Mouse (Mus musculus) layer of hippocampus, adult 18-20 months (tissue): ENCODE results near the gene Kcnn1. TPM values are rescaled to one million over a fixed set of nuclear protein-coding genes. Genes with fewer than 3 reads are reported as not detected.
A peak's percentile ranks its signal among the peaks of the same experiment; 100 is the strongest.
"Not testable (repeated sequence)": the region's sequence is repeated elsewhere in the genome, so short reads cannot be mapped to it uniquely, and the experiment has no call there.

Source experiments
- DNase-seq, 2 experiments: peaks; one replicate each; pipeline ENCODE4 v3.0.0; 2022; ENCODE audit warnings: low spot score in 2 of 2
- long read RNA-seq: library from polyadenylated mRNA; stranded (forward); transcript quantifications from one replicate; pipeline ENCODE4 v2.0.0, GENCODE M21; 2021
- total RNA-seq, 2 experiments: library from RNA; stranded (reverse); gene quantifications; 2 replicates each; pipeline ENCODE4 v1.2.3; 2021

Gene Kcnn1
- total RNA-seq = 10 to 100 TPM; 19.0 to 20.8 TPM
- long read RNA-seq, partial matches to known transcripts = 6 of 33 reads
- long read RNA-seq, other reads (novel, unspliced or antisense) = 27 of 33 reads

- DNase-seq = no peak
Observed at GRCm38 (mm10) chr8:70862824-70863641, at the start of gene Kcnn1. Gene Kcnn1, minus strand, starts transcription at chr8:70863258.

DNA sequence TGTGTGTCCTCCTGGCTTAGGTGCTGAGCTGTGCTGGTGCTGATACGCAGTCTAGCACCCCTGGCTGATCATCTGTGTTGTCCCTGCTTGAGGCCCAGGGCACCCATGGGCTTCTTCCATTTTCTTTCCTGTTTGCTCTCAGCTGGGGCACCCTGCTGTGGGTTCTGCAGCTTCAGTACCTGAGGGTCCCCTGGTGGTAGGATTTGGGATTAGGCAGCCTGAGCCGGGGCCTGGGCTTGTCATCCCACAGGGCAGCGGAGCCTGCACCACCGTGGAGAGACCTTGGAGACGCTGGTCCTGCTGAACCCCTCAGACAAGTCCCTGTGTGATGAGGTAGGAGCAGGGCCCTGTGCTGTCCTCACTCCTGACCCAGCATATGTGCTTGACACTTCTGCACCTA lies 48.5 kb upstream of the Kcnn1 start:
- DNase-seq = no peak

DNA sequence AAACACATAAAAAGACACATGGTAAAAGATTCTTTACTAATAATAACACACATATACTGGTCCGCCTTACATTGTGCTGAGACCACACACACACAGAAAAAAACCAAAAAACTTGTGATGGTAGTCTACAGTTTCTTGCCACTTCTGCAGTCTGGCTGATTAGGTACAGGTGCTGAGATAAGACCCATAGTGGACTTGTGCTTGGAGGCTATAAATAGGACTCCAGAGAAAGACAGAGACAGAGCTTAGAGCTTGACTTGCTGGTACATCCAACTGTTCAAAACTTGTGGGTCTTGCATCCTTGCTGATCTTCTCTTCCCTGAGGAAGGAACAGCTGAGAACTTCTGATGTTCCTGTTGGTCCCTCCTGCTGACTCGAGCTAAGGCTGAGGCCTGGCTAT lies 44.5 kb upstream of the Kcnn1 start:
- no peak for DNase-seq

GRCm38 (mm10) chr8:70905831-70906736 lies 43.0 kb upstream of the Kcnn1 start, which contains the start of gene Map1s:
Gene Map1s, plus strand, starts transcription at chr8:70905932.
- DNase-seq = peak; percentile 78 to 83

GRCm38 (mm10) chr8:70905463-70905830 lies 42.4 kb upstream of the Kcnn1 start:
- no peak for DNase-seq

DNA sequence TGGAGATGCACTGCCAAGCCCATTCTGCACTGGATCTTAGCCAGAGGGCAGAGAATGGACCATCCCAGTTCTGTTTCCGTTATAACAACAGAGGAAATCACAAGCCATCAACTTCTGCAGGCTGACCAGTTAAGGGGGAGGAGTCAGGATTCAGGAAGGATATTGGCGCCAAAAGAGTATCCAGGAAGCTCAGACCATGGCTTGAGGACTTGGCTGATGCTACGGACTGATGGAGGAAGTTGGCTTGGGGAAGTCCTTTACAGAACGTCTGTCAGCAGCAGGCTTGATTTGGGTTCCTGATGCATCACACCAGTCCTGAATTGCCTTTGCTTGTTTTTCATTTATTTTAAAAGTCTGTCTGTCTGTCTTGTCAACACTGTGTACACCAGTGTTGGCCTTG lies 41.5 kb upstream of the Kcnn1 start:
- no peak for DNase-seq

- DNase-seq = no peak
Observed at GRCm38 (mm10) chr8:70903582-70903981, 40.5 kb upstream of the Kcnn1 start.

DNA sequence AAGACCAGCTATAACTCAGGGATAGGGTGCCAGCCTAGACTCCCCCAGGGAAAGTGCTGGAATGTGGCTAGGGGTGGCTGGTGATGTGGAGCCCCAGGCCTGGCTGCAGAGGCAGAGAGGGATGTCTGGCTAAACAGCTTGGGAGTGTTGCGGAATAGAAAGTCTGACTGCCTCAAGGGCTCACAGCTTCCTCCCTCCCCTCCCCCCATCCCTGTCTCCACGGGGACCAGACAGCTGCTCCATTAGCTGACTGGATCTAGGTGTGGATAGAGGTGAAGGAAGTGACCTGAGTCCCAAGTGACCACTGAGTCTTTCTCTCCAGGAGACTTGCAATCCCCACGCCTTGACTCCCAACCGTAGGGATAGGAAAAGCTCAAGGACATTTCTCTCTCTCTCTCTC lies 40.1 kb upstream of the Kcnn1 start:
- DNase-seq = no peak

DNA sequence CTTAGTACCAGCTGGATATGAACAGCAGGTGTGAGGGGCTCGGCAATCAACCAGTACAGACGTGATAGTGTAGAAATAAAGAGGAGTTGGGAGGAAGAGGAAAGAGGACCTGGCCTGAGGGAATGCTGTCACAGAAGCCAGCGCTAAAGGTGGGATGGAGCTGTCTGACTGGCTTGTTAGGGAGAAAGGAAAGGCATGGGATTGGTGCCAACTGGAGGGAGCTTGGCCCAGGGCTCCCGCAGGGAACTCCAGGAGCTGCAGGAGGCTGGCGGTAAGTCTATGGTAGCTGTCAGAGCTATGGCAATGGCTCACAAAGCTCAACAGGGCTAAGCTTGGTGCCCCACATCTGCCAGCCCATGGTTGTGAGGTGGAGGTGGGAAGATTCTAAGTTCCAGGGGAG lies 39.2 kb upstream of the Kcnn1 start:
- no peak for DNase-seq

DNA sequence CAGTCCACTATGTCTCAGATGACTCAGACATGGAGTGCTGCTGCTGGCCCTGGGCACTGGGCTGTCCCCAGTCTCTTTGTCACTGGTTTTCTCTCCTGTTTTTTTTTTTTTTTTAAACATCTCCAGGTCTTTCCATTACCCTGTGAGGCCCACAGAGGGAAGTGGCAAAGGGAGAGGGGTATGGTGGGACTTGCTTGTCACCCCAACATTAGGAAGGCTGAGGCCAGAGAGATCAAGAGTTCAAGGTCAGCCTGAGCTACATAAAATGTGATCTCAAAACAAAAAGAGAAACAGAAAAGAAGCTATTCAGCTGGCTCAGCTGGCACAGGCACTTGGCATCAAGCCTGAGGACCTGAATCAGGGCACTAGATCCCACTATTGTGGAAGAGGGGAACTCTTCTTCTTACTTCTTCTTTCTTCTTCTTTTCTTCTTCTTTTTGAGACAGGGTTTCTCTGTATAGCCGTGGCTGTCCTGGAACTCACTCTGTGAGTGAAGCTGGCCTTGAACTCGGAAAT lies 37.9 kb upstream of the Kcnn1 start:
- no peak for DNase-seq

DNA sequence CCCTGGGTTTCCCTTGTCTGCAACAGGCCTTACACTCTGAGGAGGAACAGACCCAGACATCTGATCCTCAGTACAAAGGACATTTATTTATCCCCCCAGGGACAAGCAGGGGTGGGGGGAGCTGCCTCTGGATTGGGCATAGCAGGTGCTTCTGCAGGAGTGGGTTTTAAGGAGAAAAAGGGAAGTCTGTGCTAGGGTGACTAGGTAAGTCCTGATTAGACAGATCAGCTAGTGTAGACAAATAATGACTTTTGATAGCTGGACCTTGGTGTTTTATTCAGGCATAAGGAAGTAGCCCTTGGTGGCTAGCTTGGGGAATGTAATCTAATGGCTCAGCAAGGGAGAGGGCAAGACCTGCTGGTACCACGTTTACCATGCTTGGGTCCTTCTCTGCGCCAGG lies 36.2 kb upstream of the Kcnn1 start:
- no peak for DNase-seq

DNA sequence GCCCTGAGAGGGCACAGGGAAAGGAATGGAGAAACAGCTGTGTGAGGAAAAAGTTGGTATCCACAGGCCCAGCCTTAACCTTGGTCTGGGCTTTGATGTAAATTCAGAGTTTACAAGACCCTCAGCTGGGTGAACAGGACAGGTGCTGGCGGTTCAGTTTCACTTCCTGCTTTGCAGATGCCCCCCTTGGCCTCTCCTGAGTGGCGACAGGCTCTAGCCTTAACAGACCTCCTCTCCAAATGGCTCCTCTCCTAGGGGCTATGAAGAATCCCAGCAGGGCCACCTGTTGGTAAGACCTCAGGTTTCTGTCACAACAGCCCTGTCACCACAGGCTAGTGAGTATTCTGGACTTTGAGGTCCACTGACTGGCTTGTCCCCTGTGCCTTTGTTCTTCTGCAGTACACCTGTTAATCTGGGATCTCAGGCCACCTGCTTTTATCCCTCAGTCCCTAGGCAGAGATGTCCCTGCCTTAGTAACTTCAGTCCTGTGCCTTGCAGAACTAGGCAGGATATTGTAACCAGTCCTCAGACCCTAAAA lies 35.7 kb upstream of the Kcnn1 start:
- DNase-seq = no peak

DNA sequence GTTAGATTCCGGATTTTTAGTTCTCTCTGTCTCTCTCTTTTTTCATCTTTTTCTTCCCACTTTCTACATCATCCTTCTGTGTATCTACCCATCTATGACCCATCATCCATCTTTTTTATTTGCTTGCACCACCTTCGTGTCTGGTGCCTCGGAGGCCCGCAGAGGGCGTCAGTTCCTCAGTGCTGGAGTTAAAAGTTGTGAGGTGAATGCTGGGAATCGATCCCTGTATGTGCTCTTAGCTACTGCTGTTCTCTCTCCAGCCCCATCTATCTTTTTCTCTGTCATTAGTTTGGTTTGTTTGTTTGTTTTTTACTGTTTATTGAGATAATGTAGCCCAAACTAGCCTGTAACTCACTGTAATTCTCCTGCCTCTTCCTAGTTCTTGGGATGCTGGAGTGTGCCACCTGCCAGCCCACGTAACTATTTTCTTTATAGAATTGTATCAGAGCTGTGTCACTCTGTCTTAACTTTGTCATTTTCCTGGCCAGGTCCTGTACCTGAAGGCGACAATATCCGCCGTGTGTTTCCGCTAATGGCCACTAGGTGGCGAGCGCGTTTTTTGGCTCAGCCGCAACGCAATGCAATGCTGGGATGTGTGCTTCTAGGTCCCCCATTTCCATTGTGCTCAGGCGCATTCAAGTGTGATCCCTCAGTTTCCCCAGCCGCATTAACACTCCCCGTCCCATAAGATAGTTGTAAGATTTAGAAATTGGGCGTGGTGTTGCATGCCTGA lies 34.8 kb upstream of the Kcnn1 start:
- DNase-seq = peak; percentile 80 to 93

DNA sequence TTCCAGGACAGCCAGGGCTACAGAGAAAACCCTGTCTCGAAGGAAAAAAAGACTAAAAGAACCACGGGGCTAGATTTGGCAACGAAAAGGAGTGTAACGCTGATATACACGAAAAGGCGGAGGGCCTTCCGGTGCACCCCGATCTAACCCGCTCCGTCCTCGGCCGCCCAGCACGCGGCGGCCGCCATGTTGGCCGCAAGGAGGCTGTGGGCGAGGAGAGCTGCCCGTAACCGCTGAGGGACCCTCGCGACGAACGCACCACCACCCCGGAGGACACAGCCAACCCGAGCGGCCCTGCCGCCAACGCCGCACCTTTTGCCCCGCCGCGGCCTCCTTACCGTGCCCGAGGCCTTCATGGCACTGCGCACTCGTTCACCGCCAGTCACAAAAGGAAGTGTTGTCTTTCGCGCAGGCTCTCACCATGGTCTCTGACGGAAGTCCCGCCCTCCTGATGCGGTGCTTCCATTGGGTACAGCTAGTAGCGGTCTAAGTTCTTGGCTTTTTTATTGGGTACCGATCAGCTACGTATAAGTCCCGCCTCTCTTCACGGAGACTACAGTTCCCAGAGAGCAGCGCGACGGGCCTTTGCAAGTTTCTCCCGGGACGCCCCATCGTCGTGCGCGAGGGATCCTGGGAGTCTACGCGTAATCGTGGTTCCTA lies 34.1 kb upstream of the Kcnn1 start, which contains the start of gene Rpl18a:
TSS of gene Rpl18a (minus strand) at position 392 of the 660 bp plus-strand sequence.
- peak; percentile 96 to 99 for DNase-seq

- DNase-seq = no peak
Observed at GRCm38 (mm10) chr8:70896316-70897020, 33.4 kb upstream of the Kcnn1 start.

- DNase-seq = not testable (repeated sequence)
Observed at GRCm38 (mm10) chr8:70895571-70896259, 32.7 kb upstream of the Kcnn1 start.

DNA sequence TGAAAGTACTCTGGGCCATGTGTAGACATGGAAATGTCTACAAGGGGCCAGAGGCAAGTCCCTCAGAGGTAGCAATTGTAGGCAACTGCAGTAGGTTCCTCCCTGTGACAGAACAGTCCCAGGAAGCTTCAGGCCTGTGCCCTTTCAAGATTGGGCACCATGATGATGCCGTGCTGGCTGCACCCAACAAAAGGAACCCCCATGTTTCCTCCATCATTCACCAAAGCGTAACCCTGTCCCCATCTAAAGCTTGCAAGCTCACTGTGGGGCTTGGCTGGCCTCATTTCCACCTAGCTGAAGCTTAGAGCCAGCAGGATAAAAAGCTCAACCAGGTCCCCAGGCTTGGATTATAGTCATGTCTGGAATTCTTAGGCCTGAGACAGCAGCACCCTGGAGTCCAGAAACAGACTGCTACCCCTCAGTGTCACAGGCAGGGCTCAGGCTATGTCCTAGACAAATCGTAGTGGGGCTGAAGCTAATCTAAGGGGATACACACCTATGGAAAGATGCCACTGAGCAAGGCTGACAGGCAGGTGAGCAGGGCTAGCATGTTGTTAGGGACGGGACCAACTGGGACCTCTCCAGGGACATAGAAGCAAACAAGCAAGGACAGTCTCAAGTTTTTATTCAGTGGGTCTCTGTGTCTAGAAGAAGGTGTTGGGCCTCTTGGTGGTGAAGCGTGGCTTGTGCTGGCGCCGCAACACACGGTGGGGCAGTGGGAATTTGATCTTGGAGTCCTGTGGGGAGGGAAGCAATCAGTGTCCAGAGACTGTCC lies 31.9 kb upstream of the Kcnn1 start:
- DNase-seq = no peak

GRCm38 (mm10) chr8:70894385-70894720 lies 31.3 kb upstream of the Kcnn1 start:
- no peak for DNase-seq
